Mouse (Mus musculus) urinary bladder, adult 2 months (tissue): ENCODE results near the gene Irak1bp1. TPM values are rescaled to one million over a fixed set of nuclear protein-coding genes. Genes with fewer than 3 reads are reported as not detected.
A peak's percentile ranks its signal among the peaks of the same experiment; 100 is the strongest.

ENCODE experiments used
- DNase-seq: peaks from one replicate; pipeline ENCODE4 v3.0.0; 2022; ENCODE audit warnings: low spot score
- polyA plus RNA-seq: library from polyadenylated mRNA; depleted of rRNA; stranded (reverse); fragments of >200 nt; gene quantifications from 2 replicates; pipeline ENCODE4 v1.2.3, GENCODE M21; 2012; rRNA removed

The Irak1bp1 gene
- 10.8 and 11.3 TPM in 2 replicates for polyA plus RNA-seq

- DNase-seq: no peak
These were observed at the start of gene Irak1bp1 for GRCm38 (mm10) chr9:82829007-82829689. TSS of gene Irak1bp1 (plus strand) at chr9:82829540.

GRCm38 (mm10) chr9:82788375-82788774 is 41.0 kb upstream of the Irak1bp1 start:
- DNase-seq: no peak

GRCm38 (mm10) chr9:82800360-82800759 is 29.0 kb upstream of the Irak1bp1 start:
- no peak for DNase-seq

- DNase-seq: no peak
These were observed 22.2 kb upstream of the Irak1bp1 start for GRCm38 (mm10) chr9:82807129-82807528.

- DNase-seq: no peak
These were observed 21.7 kb upstream of the Irak1bp1 start for GRCm38 (mm10) chr9:82807635-82808034.

GRCm38 (mm10) chr9:82812172-82812963 is 17.0 kb upstream of the Irak1bp1 start:
- no peak for DNase-seq

GRCm38 (mm10) chr9:82814536-82814935 is 14.8 kb upstream of the Irak1bp1 start:
- DNase-seq: no peak

- DNase-seq: no peak
These were observed 14.0 kb upstream of the Irak1bp1 start for GRCm38 (mm10) chr9:82815257-82815785.

GRCm38 (mm10) chr9:82826426-82826825 is 2.9 kb upstream of the Irak1bp1 start:
- DNase-seq: no peak

GRCm38 (mm10) chr9:82829693-82830430 is 522 bp downstream of the Irak1bp1 start:
- peak; percentile 63 for DNase-seq

GRCm38 (mm10) chr9:82831891-82832290 is 2.6 kb downstream of the Irak1bp1 start:
- DNase-seq: no peak

GRCm38 (mm10) chr9:82835921-82836320 is 6.6 kb downstream of the Irak1bp1 start:
- DNase-seq: no peak

GRCm38 (mm10) chr9:82842671-82843070 is 13.3 kb downstream of the Irak1bp1 start:
- no peak for DNase-seq

GRCm38 (mm10) chr9:82854040-82854439 is 24.7 kb downstream of the Irak1bp1 start:
- no peak for DNase-seq

GRCm38 (mm10) chr9:82854973-82855614 is 25.8 kb downstream of the Irak1bp1 start:
- no peak for DNase-seq

GRCm38 (mm10) chr9:82856241-82856640 is 26.9 kb downstream of the Irak1bp1 start:
- DNase-seq: no peak

GRCm38 (mm10) chr9:82860805-82861204 is 31.5 kb downstream of the Irak1bp1 start:
- DNase-seq: no peak

GRCm38 (mm10) chr9:82861316-82861715 is 32.0 kb downstream of the Irak1bp1 start:
- DNase-seq: no peak

GRCm38 (mm10) chr9:82861775-82862430 is 32.6 kb downstream of the Irak1bp1 start:
- DNase-seq: no peak

GRCm38 (mm10) chr9:82866121-82866520 is 36.8 kb downstream of the Irak1bp1 start:
- no peak for DNase-seq

- no peak for DNase-seq
These were observed 38.4 kb downstream of the Irak1bp1 start for GRCm38 (mm10) chr9:82867698-82868097.
